Mouse (Mus musculus): ENCODE measurements around the gene Abhd17a.
A peak's percentile ranks its signal among the peaks of the same experiment; 100 is the strongest.

Abhd17a gene

DNA sequence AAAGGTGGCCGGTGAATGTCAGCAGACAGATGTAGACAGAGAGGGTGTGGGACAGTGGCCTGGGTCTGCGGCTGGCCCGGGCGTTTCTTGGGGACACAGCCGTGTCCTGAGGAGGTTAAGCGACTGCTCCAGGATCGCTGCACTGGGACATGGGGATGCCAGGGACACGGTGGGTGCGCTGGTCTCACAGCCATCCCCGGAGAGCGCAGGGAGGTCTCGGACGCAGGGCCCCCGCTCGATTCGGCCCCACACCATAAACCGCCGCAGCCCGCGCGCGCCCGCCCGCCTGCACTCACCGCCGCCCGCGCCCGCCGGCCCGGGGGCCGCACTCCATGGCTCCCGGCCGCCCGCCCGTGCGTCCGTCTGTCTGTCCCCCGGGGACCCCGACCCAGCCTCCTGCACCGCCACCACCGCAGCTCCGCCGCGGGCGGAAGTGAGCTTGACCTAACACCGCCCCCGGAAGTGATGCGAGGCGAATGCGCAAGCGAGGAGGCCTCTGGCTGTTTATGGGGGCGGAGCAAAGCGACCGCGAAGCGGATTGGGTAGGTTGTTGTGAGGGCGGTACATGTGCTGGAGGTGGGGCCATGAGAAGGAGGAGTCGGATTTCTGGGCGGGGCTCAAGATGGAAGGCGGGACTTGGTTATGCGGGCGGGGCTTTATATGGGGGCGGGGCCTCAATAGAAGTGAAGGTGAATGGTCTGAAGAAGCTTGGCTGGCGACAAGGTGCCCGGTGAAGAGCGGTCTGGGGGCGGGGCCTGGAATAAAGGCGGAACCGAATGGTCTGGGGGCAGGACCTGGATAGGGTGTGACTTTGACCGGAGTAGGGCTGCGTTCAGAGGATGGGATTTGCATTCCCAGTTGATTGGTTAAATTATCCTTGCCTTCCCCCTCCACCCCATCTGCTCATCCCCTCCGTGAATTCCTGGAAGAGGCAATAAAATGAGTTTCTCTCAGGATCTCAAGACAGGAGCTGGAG, at the start of gene Abhd17a:
TSS of gene Abhd17a (minus strand) at position 463 of the 976 bp plus-strand sequence.
- DNase-seq: peak; percentile 95 to 98

DNA sequence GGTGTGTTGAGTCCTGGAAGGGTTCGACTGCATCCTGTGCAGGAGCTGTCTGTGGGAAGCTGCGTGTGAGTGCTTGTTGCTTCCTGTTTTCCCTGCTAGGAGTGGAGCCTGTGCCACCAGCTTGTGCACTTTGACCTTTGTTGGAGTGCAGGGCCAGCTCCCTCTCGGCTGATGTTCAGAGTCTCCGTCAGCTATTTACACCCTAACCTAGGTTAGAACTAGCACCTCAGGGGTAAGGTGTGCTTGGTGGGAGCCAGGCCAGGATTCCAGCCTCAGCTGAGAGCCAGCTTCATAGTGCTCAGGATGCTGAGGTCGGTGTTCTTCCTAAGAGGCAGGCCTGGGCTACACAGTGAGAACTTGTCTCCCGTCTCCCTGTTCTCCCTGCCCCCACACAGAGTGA, 45.2 kb upstream of the Abhd17a start:
- no peak for DNase-seq

GRCm38 (mm10) chr10:80628925-80629324, 38.8 kb upstream of the Abhd17a start:
- no peak for DNase-seq

DNA sequence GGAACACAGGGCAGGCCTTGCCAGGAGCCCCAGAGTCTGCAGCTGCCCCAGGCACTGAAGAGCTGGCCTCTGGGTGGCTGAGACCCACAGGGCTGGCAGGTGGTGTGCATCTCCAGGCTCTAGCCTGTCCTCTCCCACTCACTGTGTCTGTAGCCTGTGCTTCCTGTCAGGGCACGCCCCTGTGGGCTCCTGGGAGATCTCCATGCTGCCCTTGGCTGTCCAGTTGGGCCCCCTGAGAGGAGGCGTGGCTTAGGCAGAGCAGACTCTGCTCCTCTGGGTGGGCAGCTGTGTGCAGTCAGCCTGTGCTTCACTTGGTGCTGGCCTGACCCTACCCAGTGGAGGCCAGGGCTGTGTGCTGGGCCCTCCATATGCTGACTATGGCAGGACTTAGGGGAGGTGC, 37.5 kb upstream of the Abhd17a start:
- no peak for DNase-seq

DNA sequence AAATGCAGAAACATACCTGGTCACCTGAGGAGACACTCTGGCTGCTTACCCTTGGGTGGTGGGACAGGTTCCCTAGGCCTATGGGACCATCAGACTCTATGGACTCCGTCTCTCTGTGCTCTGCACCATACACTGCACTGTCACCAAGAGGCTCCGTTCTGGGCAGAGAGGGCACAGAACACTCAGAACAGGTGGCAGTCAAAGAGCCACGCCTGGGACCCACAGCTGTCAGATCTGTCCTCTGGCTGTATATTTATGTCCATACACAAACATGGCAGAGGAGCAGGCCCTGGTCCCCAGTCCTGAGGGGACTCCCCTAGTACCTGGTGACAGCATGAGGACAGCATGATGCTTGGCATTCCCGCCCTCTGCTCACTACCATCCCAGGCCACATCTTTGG, 35.6 kb upstream of the Abhd17a start:
- no peak for DNase-seq

GRCm38 (mm10) chr10:80623457-80624191, 33.5 kb upstream of the Abhd17a start:
- peak; percentile 73 to 75 for DNase-seq

- DNase-seq: peak; percentile 46 to 49
These were observed 32.7 kb upstream of the Abhd17a start, which contains the start of gene Csnk1g2 for GRCm38 (mm10) chr10:80622661-80623456. TSS of gene Csnk1g2 (plus strand) at chr10:80622838.

DNA sequence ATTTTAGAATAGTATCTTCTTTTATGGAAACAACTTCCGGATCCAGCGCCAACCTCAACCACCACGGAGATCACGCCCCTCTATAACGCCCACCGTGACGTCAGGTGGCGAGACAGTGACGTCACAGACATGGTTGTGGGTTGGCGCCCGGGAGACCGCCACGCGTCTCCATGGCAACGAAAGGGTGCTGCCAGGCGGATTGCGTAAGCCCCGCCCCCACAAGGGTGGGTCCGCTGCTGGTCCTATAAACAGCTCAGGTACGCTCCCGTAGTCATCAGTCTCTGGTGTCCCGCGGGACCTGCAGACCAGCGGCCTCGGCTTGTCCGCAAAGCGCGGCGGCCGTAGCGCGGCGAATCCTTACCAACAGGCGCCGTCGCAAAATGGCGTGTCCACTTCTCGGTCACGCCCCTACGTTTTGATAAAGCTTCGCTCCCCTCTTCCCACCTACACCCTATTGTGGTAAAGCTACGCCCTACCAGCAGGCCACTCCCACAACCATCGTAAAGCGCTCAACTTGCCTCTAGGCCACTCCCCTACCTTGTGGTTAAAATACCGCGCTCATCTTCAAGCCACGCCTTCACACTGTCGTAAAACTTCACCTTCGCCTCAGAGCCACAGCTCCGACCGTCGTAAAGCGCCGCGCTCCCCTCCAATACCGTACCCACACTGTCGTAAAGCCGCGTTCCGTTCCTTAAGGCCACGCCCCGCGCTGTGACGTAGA, 32.0 kb upstream of the Abhd17a start:
- peak; percentile 99 for DNase-seq

GRCm38 (mm10) chr10:80621690-80621939, 31.5 kb upstream of the Abhd17a start:
- DNase-seq: no peak

- no peak for DNase-seq
These were observed 30.9 kb upstream of the Abhd17a start for GRCm38 (mm10) chr10:80620796-80621689.

GRCm38 (mm10) chr10:80620365-80620764, 30.2 kb upstream of the Abhd17a start:
- DNase-seq: no peak

DNA sequence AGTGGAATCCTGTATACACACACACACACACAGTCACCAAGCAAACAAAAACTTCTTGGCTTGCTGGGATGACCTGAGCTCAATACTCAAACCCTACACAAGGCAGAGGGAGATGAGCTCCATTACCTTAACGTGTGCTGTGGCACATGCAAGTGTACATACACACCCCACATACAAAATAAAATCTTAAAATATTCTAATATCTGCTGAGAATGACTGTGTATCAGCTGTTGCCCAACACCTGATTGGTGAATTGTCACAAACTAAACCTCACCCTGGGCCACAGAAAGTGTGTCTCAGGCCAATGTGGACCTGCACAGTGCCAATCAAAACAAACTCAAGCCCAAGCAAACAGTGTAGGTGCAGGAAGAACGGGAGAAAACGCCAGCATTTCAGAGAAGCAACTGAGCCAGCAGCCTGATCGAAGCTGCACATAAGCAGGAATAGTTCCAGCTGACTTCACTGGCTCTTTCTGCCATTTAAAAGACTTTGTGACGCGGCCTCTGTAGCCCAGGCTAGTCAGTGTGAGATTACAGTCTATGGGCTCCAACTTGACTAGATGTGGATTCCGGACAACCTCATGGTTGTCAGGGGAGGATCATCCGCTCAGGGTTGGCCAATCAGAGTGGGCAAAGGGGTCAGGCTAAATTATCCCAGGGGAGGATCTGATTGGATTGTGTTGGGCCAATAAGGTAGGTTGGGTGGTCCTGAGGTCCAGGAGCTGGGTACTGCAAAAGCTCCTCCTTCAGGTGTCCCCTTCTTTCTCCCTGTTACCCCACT, 29.5 kb upstream of the Abhd17a start:
- DNase-seq: peak in 1 of 2 experiments; percentile 63

GRCm38 (mm10) chr10:80618181-80618580, 28.0 kb upstream of the Abhd17a start:
- DNase-seq: peak; percentile 55 to 59

DNA sequence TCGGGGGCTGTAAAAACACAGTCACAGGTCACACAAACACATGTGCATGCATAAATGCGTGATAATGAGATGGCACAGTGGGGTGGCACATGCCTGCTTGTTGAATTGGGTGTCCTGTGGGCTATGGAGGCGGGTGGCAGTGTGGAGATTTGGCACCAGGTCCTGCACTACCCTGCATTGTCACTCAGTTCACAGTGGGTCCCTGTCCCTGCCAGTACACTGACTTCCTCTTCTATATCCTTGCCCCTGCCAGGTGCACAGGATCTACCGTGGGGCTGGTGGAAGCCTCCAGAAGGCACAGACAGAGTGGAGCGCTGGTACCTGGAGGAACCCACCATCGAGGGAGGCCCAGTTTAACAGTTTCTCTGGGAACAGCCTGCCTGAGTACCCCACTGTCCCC, 24.2 kb upstream of the Abhd17a start:
- no peak for DNase-seq

DNA sequence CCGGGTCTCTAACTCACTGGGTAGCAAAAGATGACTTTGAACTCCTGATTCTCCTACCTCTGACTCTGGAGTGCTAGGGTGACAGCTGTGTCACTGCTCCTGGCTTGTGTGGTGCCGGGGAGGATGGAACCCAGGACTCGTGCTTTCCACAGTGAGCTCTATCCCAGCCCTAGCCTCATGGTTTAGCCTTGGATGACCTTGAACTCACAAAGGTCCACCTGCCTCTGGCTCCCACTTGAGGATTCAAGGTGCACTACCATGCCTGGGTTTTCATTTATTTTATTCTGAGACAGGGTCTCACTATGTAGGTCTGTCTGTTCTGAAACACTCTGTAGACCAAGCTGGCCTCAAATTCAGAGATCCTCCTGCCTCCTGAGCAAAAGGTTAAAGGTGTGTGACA, 23.7 kb upstream of the Abhd17a start:
- DNase-seq: no peak

DNA sequence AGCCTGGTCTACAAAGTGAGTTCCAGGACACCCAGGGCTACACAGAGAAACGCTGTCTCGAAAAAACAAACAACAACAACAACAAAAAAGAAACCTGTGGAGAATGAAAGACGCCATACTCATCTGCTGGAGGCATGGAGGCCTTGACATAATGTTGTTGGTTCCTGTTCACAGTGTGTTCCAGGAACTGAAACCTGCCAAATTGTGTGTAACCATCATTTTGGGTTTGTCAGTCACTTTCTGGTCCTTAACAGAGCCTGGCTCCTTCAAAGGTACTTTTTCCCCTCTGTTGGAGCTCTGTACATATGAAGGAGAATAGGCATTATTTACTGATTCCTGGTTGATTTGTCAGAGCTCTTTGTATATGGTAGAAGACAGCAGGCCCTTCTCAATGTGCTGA, 21.8 kb upstream of the Abhd17a start:
- DNase-seq: no peak

- DNase-seq: peak; percentile 48
These were observed 20.9 kb upstream of the Abhd17a start for GRCm38 (mm10) chr10:80611024-80611423.

GRCm38 (mm10) chr10:80610116-80610785, 20.1 kb upstream of the Abhd17a start:
- DNase-seq: no peak

- no peak for DNase-seq
These were observed 19.3 kb upstream of the Abhd17a start for GRCm38 (mm10) chr10:80609269-80609924.
